Mouse (Mus musculus): ENCODE measurements at regions not wholly inside any gene's neighbourhood (a gene's known extent, or its start where the extent isn't known, plus 50 kb on each side); places are given as distances from the start of the nearest gene placed in this dataset.
A peak's percentile ranks its signal among the peaks of the same experiment; 100 is the strongest.

- DNase-seq (ENCODE audit: extremely low spot score in 1 of 2, low spot score in 1 of 2) = no peak
Measured at GRCm38 (mm10) chr9:99800076-99800475, 75.9 kb downstream of the Sox14 start.

- DNase-seq (ENCODE audit: extremely low spot score in 1 of 2, low spot score in 1 of 2) = no peak
Measured at GRCm38 (mm10) chr9:99799387-99800021, 76.5 kb downstream of the Sox14 start.

GRCm38 (mm10) chr9:99797066-99797770 lies 78.8 kb downstream of the Sox14 start:
- no peak for DNase-seq (ENCODE audit: extremely low spot score in 1 of 2, low spot score in 1 of 2)

- no peak for DNase-seq (ENCODE audit: extremely low spot score in 1 of 2, low spot score in 1 of 2)
Measured at GRCm38 (mm10) chr9:99792700-99793099, 75.6 kb upstream of the Cldn18 start.

GRCm38 (mm10) chr9:99786864-99787263 lies 69.8 kb upstream of the Cldn18 start:
- no peak for DNase-seq (ENCODE audit: extremely low spot score in 1 of 2, low spot score in 1 of 2)

GRCm38 (mm10) chr9:99783156-99783555 lies 66.1 kb upstream of the Cldn18 start:
- no peak for DNase-seq (ENCODE audit: extremely low spot score in 1 of 2, low spot score in 1 of 2)

GRCm38 (mm10) chr9:99782364-99783119 lies 65.5 kb upstream of the Cldn18 start:
- DNase-seq (ENCODE audit: extremely low spot score in 1 of 2, low spot score in 1 of 2) = no peak

- DNase-seq (ENCODE audit: extremely low spot score in 1 of 2, low spot score in 1 of 2) = no peak
Measured at GRCm38 (mm10) chr9:99778871-99779270, 61.8 kb upstream of the Cldn18 start.

GRCm38 (mm10) chr9:99770696-99771095 lies 53.6 kb upstream of the Cldn18 start:
- peak in 1 of 2 experiments; percentile 13 for DNase-seq (ENCODE audit: extremely low spot score in 1 of 2, low spot score in 1 of 2)
